Mouse (Mus musculus) ES-E14 (cell line): Measurements from ENCODE around the gene Olfml3.

Experiments used
- CHD2 ChIP-seq: IDR thresholded peaks from 2 replicates; pipeline ENCODE4 v1.6.1; 2014; ENCODE audit warnings: mild to moderate bottlenecking, low read depth, low read length, inconsistent platforms
- HCFC1 ChIP-seq: IDR thresholded peaks from 2 replicates; pipeline ENCODE4 v1.6.1; 2012; ENCODE audit warnings: low read length, inconsistent platforms, borderline replicate concordance; ENCODE audit not compliant: insufficient read depth
- ZNF384 ChIP-seq: IDR thresholded peaks from 2 replicates; pipeline ENCODE4 v1.6.1; 2012; ENCODE audit warnings: low read depth, low read length, inconsistent platforms

GRCm38 (mm10) chr3:103777940-103778339 is 40.1 kb upstream of the Olfml3 start:
- no peak for TF ChIP-seq ZNF384
- no peak for TF ChIP-seq CHD2
- no peak for TF ChIP-seq HCFC1
